Mouse (Mus musculus) megakaryocyte, embryonic 14.5 days (primary cell): ENCODE data around the gene Fam3c. TPM values are rescaled to one million over a fixed set of nuclear protein-coding genes. Genes with fewer than 3 reads are reported as not detected.
"Not testable (repeated sequence)": the region's sequence is repeated elsewhere in the genome, so short reads cannot be mapped to it uniquely, and the experiment has no call there.

Experiments used
- H3K27me3 ChIP-seq: replicated peaks from 2 replicates; pipeline ENCODE3; 2012; ENCODE audit warnings: inconsistent platforms
- H3K36me3 ChIP-seq: replicated peaks from 2 replicates; pipeline ENCODE3; 2012; ENCODE audit warnings: low read length, inconsistent platforms, mixed read lengths
- H3K4me1 ChIP-seq: 2 replicates; pipeline ENCODE4 v1.6.1; 2012; ENCODE audit warnings: inconsistent platforms
- H3K4me3 ChIP-seq: replicated peaks from 2 replicates; pipeline ENCODE3; 2012; ENCODE audit warnings: moderate library complexity, mild to moderate bottlenecking, inconsistent platforms
- H3K9me3 ChIP-seq: 2 replicates; pipeline ENCODE4 v1.6.1; 2012; ENCODE audit warnings: inconsistent platforms
- FLI1 ChIP-seq: IDR thresholded peaks from 2 replicates; pipeline ENCODE4 v1.6.1; 2012; ENCODE audit warnings: low read length, inconsistent platforms, mixed read lengths
- GATA1 ChIP-seq: IDR thresholded peaks from 3 replicates; pipeline ENCODE4 v1.6.1; 2012; ENCODE audit warnings: mixed read lengths, low read length, inconsistent platforms, borderline replicate concordance
- polyA plus RNA-seq: library from polyadenylated mRNA; stranded (reverse); fragments of >175 nt; gene quantifications from 2 replicates; pipeline ENCODE4 v1.2.3, GENCODE M21; 2012; ENCODE audit warnings: low replicate concordance; ENCODE audit not compliant: insufficient read depth

Gene Fam3c
- polyA plus RNA-seq, 1 experiment = 13.5 TPM

- Histone ChIP-seq H3K36me3 (no peaks in the 10 kb centered on the region), H3K4me3 (no peak overlapping the region), H3K9me3 (peaks cover 4% of the 10 kb centered on the region; the same call in 1 of the 2 replicates), H3K4me1 (no peaks in the 10 kb centered on the region), H3K27me3 (peaks cover 15% of the 10 kb centered on the region)
- no peak for TF ChIP-seq GATA1
- TF ChIP-seq FLI1 = no peak
Measured at GRCm38 (mm10) chr6:22282405-22282804, 73.6 kb downstream of the Fam3c start.

- Histone ChIP-seq H3K9me3 (peaks cover 4% of the 10 kb centered on the region; the same call in 1 of the 2 replicates), H3K4me3 (no peak overlapping the region), H3K27me3 (peaks cover 2% of the 10 kb centered on the region), H3K4me1 (no peaks in the 10 kb centered on the region), H3K36me3 (no peaks in the 10 kb centered on the region)
- no peak for TF ChIP-seq FLI1
- no peak for TF ChIP-seq GATA1
Measured at GRCm38 (mm10) chr6:22280217-22280861, 75.7 kb downstream of the Fam3c start.

GRCm38 (mm10) chr6:22277941-22278340 lies 78.1 kb downstream of the Fam3c start:
- H3K27me3 ChIP-seq = peaks cover 2% of the 10 kb centered on the region
- no peaks in the 10 kb centered on the region for H3K36me3 ChIP-seq
- TF ChIP-seq GATA1 (no peak), FLI1 (no peak)

GRCm38 (mm10) chr6:22269840-22270521 lies 86.1 kb downstream of the Fam3c start:
- Histone ChIP-seq H3K9me3 (no peaks in the 10 kb centered on the region), H3K27me3 (no peaks in the 10 kb centered on the region), H3K4me3 (no peak overlapping the region), H3K36me3 (no peaks in the 10 kb centered on the region), H3K4me1 (no peaks in the 10 kb centered on the region)
- TF ChIP-seq FLI1 = no peak
- TF ChIP-seq GATA1 = no peak

More at GRCm38 (mm10) chr6:22277941-22278340, 78.1 kb downstream of the Fam3c start:
- no peaks in the 10 kb centered on the region for H3K4me1 ChIP-seq
- H3K4me3 ChIP-seq = no peak overlapping the region
- H3K9me3 ChIP-seq = no peaks in the 10 kb centered on the region

- Histone ChIP-seq H3K4me3 (no peak overlapping the region), H3K9me3 (no peaks in the 10 kb centered on the region), H3K36me3 (no peaks in the 10 kb centered on the region), H3K4me1 (no peaks in the 10 kb centered on the region), H3K27me3 (no peaks in the 10 kb centered on the region)
- no peak for TF ChIP-seq FLI1
- no peak for TF ChIP-seq GATA1
Measured at GRCm38 (mm10) chr6:22268677-22269076, 87.4 kb downstream of the Fam3c start.

- Histone ChIP-seq H3K4me3 (no peak overlapping the region), H3K36me3 (no peaks in the 10 kb centered on the region), H3K27me3 (no peaks in the 10 kb centered on the region), H3K9me3 (no peaks in the 10 kb centered on the region), H3K4me1 (no peaks in the 10 kb centered on the region)
- no peak for TF ChIP-seq FLI1
- TF ChIP-seq GATA1 = no peak
Measured at GRCm38 (mm10) chr6:22267807-22268667, 88.0 kb downstream of the Fam3c start.

- H3K27me3 ChIP-seq = no peaks in the 10 kb centered on the region
- H3K36me3 ChIP-seq = no peaks in the 10 kb centered on the region
- no peak overlapping the region for H3K4me3 ChIP-seq
- TF ChIP-seq GATA1 = no peak
- no peak for TF ChIP-seq FLI1
- H3K4me1 ChIP-seq = no peaks in the 10 kb centered on the region
- no peaks in the 10 kb centered on the region for H3K9me3 ChIP-seq
Measured at GRCm38 (mm10) chr6:22266018-22266417, 90.0 kb downstream of the Fam3c start.

GRCm38 (mm10) chr6:22264094-22264493 lies 91.9 kb downstream of the Fam3c start:
- H3K4me3 ChIP-seq, H3K4me1 ChIP-seq, H3K27me3 ChIP-seq, H3K36me3 ChIP-seq, H3K9me3 ChIP-seq: not testable (repeated sequence)

- Histone ChIP-seq H3K4me1 (no peaks in the 10 kb centered on the region), H3K4me3 (no peak overlapping the region), H3K36me3 (no peaks in the 10 kb centered on the region), H3K9me3 (no peaks in the 10 kb centered on the region), H3K27me3 (no peaks in the 10 kb centered on the region)
- no peak for TF ChIP-seq FLI1
- TF ChIP-seq GATA1 = no peak
Measured at GRCm38 (mm10) chr6:22262519-22262918, 93.5 kb downstream of the Fam3c start.

- no peak for TF ChIP-seq FLI1
- no peak for TF ChIP-seq GATA1
- Histone ChIP-seq H3K9me3 (no peaks in the 10 kb centered on the region), H3K4me1 (no peaks in the 10 kb centered on the region), H3K27me3 (no peaks in the 10 kb centered on the region), H3K36me3 (peaks cover 5% of the 10 kb centered on the region), H3K4me3 (no peak overlapping the region)
Measured at GRCm38 (mm10) chr6:22258784-22259183, 97.3 kb downstream of the Fam3c start.

Other genes starting within 250 kb of the Fam3c start
- gene Wnt16, start 68.0 kb downstream of the Fam3c start, polyA plus RNA-seq = 0.20 TPM in 1 of 2 replicates, not detected in the other